Mouse (Mus musculus) ES-CJ7 (cell line): Measurements from ENCODE around the gene Ehbp1l1.
A peak's percentile ranks its signal among the peaks of the same experiment; 100 is the strongest.

Source experiments
- DNase-seq: peaks from one replicate; pipeline ENCODE4 v3.0.0; 2011; ENCODE audit warnings: low read depth, low spot score

Gene Ehbp1l1

GRCm38 (mm10) chr19:5734325-5734724, 8.2 kb upstream of the Ehbp1l1 start:
- no peak for DNase-seq

GRCm38 (mm10) chr19:5731264-5731978, 5.3 kb upstream of the Ehbp1l1 start:
- peak; percentile 98 for DNase-seq

DNA sequence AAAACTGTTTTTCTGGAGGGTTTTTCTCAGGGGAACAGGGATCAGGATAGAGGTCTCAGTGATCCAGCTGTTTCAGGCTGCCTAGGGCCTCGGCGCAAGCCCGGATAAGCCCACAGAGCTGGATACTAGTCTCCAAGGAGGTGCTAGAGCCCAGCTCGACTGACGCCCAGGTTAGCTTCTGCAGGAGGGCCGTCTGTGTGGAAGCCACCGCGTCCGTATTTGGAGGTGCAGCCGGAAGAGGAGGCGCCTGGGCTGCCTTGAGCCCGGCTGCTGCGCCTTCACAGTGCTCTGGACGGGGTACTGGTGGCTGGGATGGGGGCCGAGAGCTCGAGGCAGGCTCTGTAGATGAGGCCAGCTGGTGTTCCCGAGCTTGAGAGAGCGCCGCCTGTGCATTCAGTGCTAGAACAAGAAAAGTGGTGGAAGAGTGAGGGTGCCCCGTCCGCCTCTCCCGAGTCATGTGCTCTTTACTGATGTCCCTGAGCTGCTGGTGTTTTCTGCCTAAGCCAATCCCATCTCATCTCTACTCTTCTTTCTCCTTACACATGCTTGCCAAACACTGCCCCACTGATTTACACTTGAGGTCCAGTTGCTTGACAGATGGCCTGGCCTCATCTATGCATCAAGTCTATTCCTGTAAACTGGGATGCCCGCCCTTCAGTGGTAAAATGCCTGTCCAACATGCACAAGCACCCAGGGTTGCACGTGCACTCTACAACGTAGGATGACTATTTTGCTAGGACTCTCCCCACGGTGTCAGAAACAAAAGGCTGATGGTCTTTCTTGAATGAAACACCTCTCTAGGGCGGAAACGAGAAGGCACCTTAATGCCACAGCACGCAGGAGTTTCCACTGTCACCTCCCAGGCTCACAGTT, 4.4 kb upstream of the Ehbp1l1 start:
- DNase-seq, result no peak

GRCm38 (mm10) chr19:5729444-5729815, 3.3 kb upstream of the Ehbp1l1 start, which contains the start of gene Fam89b:
Gene Fam89b (minus strand): TSS chr19:5729653.
- DNase-seq, result peak; percentile 84

- DNase-seq, result no peak
Measured at GRCm38 (mm10) chr19:5728631-5729443, 2.7 kb upstream of the Ehbp1l1 start.

GRCm38 (mm10) chr19:5727701-5728100, 1.6 kb upstream of the Ehbp1l1 start:
- DNase-seq, result peak; percentile 89

DNA sequence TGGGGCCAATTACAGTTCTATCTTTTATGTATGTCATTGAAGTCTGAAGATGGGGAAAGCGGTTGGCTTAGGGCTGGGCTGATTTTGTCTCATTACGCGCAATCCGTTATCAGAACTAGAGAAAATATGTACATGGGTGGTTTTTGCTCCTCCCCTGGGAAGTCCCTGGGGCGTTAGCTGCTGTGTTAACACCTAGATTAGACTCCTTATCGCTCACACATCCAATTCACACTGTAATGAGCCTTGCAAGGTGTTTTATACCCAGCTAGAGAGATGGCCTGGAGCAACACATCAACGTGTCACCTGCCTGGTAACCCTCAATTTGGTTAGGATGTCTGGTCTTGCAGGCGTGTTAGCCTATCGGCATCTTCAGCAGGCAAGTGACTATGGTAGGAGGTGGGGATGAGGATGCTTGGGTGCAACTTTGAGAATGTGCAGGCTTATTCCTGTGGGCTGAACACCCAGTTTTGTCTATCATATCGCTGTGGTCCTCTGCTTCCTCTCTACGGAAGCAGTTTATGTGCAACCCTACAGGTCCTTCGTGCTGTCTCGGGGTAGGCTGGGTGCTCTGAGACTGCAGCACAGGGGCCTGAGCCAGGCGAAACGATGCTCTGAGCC, 953 bp upstream of the Ehbp1l1 start:
- DNase-seq, result no peak

DNA sequence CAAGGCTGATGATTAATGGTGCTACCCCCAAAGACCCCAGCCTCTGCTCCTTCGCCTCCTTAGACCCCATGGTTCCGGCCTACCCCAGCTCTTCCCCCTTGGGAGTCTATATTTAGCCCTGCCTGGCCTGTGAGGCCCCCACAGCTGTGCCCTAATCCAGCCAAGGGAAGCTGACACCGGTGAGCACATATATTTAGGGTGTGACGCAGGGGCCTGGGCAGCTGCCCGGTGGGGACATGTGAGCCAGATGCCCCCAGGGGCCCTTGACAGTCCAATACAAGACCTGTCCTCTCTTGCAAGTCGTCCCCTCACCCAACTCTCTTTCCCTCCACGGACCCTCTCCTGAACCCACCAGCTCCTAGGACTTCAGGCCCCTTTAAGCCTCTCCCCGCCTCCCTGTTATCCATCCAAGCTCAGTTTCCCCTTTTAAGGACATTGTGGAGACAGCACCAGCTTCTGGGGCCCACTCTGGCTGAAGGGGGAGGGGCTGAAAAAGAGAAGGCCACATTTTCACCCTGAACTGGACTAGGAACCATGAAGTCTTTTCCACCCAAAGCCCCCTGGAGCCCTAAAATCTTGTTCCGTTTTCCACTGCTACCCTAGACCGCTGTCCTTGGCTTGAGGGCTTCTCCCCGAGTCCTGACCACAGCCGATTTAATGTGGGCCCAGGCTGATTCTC, 949 bp downstream of the Ehbp1l1 start:
- no peak for DNase-seq

DNA sequence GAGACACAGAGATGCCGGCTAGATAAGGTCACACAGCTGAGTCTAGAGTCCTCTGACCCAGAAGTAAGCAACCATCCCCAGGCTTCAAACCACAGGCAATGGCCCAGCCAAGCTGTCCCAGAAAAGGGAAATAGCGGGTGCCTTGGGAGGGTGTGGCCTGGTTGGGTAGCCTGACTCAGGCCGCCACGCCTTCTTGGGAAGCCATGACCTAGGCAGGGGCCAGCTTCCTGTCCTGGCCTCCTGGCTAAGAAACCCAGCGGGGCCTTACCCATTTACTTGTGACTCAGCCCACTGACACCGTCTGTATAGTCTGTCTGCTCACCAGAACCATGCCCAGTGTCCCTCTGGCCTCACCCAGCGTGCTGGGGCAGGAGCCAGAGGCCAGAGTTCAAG, 1.6 kb downstream of the Ehbp1l1 start:
- no peak for DNase-seq

GRCm38 (mm10) chr19:5723934-5724548, 2.1 kb downstream of the Ehbp1l1 start:
- DNase-seq, result no peak

- DNase-seq, result no peak
Measured at GRCm38 (mm10) chr19:5722848-5723425, 3.2 kb downstream of the Ehbp1l1 start.

- no peak for DNase-seq
Measured at GRCm38 (mm10) chr19:5721233-5721632, 4.9 kb downstream of the Ehbp1l1 start.

DNA sequence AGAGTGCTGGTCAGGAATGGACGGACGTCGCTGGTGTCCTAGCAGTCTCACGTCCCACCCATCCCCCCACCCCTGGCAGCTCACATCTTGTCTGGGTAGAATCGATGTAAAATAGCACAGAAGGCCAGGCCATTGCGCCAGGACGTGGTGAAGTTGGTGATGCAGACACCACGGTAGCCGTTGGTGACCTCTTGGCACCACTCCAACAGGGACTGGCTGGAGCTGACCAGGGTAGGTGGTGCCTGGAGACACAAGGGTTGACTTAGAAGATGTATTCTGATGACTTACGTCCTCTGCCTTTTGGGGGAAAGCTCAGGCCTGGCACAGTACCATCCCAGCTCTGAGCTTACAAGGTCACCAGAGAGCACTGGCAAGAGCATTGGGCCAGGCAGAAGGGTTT, 9.2 kb downstream of the Ehbp1l1 start:
- no peak for DNase-seq

DNA sequence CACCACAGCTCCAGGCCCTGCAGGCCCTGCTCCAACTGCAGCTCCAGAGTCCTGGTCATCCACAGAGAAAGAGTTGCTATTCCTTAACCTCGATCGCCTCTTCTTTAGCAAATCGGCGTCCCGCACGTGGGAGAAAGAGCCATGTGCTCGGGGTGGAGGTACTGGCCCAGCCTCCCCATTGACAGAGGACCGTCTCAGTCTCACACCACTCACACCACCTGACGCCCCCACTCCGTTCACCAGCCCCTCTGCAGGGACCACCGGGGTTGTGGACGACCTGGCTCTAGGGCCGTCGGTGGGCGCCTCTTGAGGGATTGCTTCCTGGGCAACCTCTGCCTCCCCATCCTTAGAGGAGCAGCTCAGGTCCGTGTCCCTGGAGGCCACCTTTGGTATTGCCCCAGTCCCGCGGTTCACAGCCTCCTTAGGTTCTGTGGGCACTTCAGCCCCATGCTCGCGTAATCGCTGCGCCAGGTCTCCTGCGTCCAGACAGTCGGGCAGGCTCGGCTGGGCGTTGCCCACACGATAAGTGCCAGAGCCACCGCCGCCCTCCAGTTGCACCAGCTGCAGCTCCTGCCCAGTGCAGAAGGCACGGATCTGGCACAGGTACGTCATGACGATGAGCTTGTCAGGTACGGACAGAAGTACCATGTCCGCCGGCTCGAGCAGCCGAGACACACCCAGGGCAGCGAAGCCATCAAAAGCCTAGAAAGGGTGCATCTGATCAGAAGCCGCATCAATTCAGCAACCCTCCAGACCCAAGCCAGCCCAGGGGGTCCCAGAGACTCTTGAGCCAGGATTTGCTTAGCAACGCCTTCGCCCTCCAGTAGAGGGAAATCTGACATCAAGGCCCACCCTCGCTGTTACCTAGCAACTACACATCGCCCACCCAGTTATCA, 10.1 kb downstream of the Ehbp1l1 start:
- DNase-seq, result peak; percentile 78

GRCm38 (mm10) chr19:5713730-5714129, 12.4 kb downstream of the Ehbp1l1 start:
- peak; percentile 84 for DNase-seq

DNA sequence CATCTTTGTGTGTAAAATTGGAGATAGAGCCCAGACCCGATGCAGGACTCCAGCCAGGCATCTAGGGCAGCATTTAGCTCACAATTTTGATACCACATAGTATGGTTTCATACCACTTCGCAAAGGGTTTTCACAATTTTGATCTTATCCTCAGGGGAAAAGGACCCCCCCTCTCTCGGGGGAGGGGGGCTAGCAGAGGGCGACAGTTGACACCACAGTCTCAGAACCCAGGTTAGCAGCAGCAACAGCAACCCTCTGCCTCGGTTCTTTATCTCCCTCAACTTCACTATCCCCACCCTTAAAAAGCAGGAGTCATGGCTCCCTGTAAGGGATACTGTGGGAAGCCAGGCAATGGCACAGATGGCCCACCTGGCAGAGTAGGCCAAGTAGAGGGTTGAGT, 12.9 kb downstream of the Ehbp1l1 start:
- no peak for DNase-seq

GRCm38 (mm10) chr19:5711907-5712460, 14.1 kb downstream of the Ehbp1l1 start:
- no peak for DNase-seq

- peak; percentile 74 for DNase-seq
Measured at GRCm38 (mm10) chr19:5711218-5711617, 14.9 kb downstream of the Ehbp1l1 start.

DNA sequence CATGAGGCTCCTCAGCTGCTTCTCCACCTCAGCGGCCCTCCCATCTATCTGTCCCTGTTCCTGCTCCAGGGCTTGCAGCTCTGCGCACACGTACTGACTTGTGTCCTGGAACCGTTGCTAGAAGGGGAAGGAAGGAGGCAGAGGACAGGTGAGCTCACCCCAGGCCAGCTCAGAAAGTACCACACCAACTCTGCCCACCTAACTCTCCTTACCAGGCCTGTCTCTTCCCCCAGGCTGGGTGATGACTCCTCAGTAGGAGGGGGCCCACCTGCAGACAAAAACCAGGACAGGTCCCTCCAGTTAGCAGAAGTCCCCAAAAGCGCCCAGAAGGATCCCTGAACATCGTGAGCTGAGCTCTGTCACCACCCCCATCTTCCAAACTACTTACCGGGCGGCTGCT, 15.5 kb downstream of the Ehbp1l1 start:
- DNase-seq, result no peak
